Mouse (Mus musculus) bone marrow macrophage, adult 2 months (primary cell): ENCODE data around the gene Zcchc12. TPM values are rescaled to one million over a fixed set of nuclear protein-coding genes. Genes with fewer than 3 reads are reported as not detected.

Experiments used
- H3K27ac ChIP-seq: 2 replicates; pipeline ENCODE4 v1.5.1; 2012; ENCODE audit warnings: low read depth, low read length; ENCODE audit not compliant: insufficient read depth
- H3K4me1 ChIP-seq: 2 replicates; pipeline ENCODE4 v1.6.1; 2012; ENCODE audit warnings: low read length; ENCODE audit not compliant: control insufficient read depth, insufficient read depth
- H3K4me3 ChIP-seq: 2 replicates; pipeline ENCODE4 v1.5.1; 2012; ENCODE audit warnings: mild to moderate bottlenecking, low read length, moderate library complexity; ENCODE audit not compliant: insufficient read depth
- CTCF ChIP-seq: IDR thresholded peaks from 2 replicates; pipeline ENCODE4 v1.5.1; 2012; ENCODE audit warnings: low read depth, mild to moderate bottlenecking, low read length, moderate library complexity
- POLR2A ChIP-seq: IDR thresholded peaks from 2 replicates; pipeline ENCODE4 v1.6.1; 2012; ENCODE audit warnings: mild to moderate bottlenecking, low read depth, low read length, borderline replicate concordance
- polyA plus RNA-seq: library from polyadenylated mRNA; stranded (reverse); fragments of >200 nt; gene quantifications from 2 replicates; pipeline ENCODE4 v1.2.4, GENCODE M21; 2012; ENCODE audit not compliant: missing spikeins, insufficient read depth, insufficient read length

Zcchc12 gene
- polyA plus RNA-seq = not detected in 2 replicates

DNA sequence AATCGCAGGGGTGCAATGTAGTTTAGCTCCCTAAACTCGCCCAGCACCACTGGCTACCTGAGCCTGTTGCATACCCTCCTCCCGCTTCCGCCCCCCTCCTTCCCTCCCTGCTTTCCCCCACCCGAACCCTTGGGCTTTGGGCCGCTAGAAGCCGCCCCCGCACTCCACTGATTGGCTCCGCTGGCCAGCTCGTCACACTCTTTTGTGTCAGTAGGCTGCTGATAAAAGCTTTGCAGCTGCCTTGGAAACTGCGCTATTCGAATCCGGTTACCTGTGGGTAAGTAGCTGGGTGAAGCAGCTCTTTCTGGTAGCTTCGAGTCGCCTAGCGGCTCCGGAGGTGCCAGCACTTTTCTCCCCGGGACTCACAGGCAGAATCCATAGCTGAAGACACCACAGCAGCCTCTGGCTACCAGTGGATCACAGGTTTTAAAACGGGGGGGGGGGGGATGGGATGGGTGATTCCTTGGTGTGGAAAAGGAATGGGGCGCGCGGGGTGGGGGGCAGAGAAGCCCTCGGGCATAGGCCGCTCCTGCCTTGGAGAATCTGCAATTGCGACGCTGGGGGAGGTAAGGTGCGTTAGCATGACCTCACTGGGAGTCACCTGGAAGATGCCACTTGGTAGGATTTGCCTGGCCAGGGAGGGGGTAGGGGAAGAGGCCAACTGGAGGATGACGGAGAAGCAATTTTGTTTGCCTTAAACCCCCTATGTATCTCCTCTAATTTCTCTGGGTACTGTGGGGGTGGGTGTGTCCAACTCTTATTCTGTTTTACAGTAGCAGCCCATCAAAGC, at the start of gene Zcchc12:
TSS of gene Zcchc12 (plus strand) at position 169 of the 790 bp plus-strand sequence.
- no peaks in the 10 kb centered on the region for H3K4me1 ChIP-seq
- H3K4me3 ChIP-seq = no peak within 1 kb of the TSS
- no peak for TF ChIP-seq CTCF
- TF ChIP-seq POLR2A = no peak
- no peak within 1 kb of the TSS for H3K27ac ChIP-seq

DNA sequence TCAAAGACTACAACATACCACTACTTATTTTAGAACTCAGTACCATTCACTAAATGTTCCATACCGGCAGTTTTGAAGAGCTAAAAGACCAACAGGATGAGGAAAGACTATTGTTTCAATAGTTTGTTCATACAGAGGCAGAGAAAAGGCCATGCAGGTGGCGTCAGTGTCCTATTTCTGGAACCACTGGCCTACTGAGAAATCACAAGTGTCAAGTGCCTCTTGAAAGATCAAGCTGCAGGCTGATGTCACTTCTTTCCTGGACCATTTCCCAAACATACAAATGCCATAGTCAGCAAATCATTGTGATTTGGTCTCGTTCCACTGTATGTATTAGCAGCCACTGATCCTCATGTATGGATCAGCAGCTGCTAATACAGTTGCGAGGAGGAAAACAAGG, 49.0 kb upstream of the Zcchc12 start:
- TF ChIP-seq POLR2A (no peak), CTCF (no peak)
- Histone ChIP-seq H3K4me1 (peaks cover 2% of the 10 kb centered on the region; the same call in 1 of the 2 replicates), H3K27ac (no peak overlapping the region), H3K4me3 (no peak overlapping the region)

DNA sequence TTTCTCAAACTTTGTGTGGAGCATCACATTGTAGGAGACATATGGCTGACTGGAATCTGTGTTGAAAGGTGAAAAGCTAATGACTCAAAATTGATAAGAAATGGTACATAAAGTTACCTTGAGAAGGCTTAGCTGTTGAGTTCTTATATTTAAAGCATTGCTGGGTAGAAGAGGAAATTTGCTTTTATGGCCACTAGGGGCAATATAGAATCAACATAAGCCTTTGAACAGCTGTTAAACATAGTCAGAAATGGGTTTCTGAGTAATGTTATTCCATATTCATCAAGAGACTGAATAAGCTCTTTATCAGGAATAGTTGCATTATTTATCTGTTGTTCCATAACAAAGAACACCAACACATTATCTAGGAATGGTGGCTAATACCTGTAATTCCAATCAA, 45.6 kb upstream of the Zcchc12 start:
- H3K27ac ChIP-seq = no peak overlapping the region
- no peak overlapping the region for H3K4me3 ChIP-seq
- TF ChIP-seq POLR2A (no peak), CTCF (no peak)
- H3K4me1 ChIP-seq = peaks cover 2% of the 10 kb centered on the region; the same call in 1 of the 2 replicates

DNA sequence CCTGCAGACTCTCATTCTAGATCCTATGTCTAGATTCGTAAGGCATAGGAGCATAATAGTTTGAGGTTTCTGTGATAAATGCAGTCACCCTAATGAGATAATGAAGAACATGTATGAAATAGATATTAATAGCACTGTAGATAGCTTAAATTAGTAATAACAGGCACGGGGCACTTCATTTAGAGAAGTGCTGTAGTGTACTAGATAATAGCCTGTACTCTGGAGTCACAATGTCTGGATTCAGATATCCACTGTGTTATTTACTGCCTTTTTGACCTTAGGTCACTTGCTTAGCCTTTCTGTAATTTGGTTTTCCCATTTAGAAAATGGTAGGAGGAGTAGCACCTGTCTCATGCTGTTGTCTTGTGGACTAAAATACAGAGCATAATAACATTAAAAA, 39.0 kb upstream of the Zcchc12 start:
- no peak for TF ChIP-seq POLR2A
- TF ChIP-seq CTCF = no peak
- H3K4me1 ChIP-seq = no peaks in the 10 kb centered on the region
- H3K27ac ChIP-seq = no peak overlapping the region
- H3K4me3 ChIP-seq = no peak overlapping the region

- no peak overlapping the region for H3K4me3 ChIP-seq
- no peak for TF ChIP-seq POLR2A
- no peak for TF ChIP-seq CTCF
- H3K4me1 ChIP-seq = no peaks in the 10 kb centered on the region
- H3K27ac ChIP-seq = no peak overlapping the region
Measured at GRCm38 (mm10) chrX:36161567-36161966, 34.1 kb upstream of the Zcchc12 start.

- Histone ChIP-seq H3K4me1 (no peaks in the 10 kb centered on the region), H3K4me3 (no peak overlapping the region), H3K27ac (no peak overlapping the region)
- no peak for TF ChIP-seq POLR2A
- 0 out of 2 replicates have a peak, but pooled peaks have one; percentile 24 for TF ChIP-seq CTCF
Measured at GRCm38 (mm10) chrX:36183625-36184024, 12.1 kb upstream of the Zcchc12 start.

GRCm38 (mm10) chrX:36186036-36186435, 9.7 kb upstream of the Zcchc12 start:
- Histone ChIP-seq H3K4me1 (no peaks in the 10 kb centered on the region), H3K4me3 (no peak overlapping the region), H3K27ac (no peak overlapping the region)
- TF ChIP-seq CTCF (no peak), POLR2A (no peak)

- H3K4me3 ChIP-seq = no peak overlapping the region
- TF ChIP-seq POLR2A (no peak), CTCF (no peak)
- H3K4me1 ChIP-seq = no peaks in the 10 kb centered on the region
- no peak overlapping the region for H3K27ac ChIP-seq
Measured at GRCm38 (mm10) chrX:36186443-36186842, 9.3 kb upstream of the Zcchc12 start.

DNA sequence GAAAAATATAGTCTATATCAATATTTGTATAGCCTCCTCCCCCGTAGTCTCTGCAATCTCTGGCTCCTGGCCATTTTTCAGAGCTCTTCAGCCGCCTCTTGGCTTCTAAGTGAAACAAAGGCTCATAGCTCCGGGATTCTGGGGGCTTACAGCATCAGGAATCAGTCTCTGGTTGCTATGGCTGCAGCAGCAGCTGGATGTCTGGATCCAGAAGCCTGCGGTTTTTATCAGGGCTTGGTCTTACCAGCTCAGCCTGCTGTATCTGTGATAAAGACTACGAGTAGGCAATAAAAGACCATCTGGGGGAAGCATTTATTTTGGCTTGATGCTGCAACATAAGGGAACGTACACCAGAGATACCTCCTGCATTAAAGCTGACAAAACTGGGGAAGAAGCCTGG, 1.8 kb upstream of the Zcchc12 start:
- TF ChIP-seq CTCF = no peak
- TF ChIP-seq POLR2A = no peak
- Histone ChIP-seq H3K4me3 (no peak overlapping the region), H3K4me1 (no peaks in the 10 kb centered on the region), H3K27ac (no peak overlapping the region)

DNA sequence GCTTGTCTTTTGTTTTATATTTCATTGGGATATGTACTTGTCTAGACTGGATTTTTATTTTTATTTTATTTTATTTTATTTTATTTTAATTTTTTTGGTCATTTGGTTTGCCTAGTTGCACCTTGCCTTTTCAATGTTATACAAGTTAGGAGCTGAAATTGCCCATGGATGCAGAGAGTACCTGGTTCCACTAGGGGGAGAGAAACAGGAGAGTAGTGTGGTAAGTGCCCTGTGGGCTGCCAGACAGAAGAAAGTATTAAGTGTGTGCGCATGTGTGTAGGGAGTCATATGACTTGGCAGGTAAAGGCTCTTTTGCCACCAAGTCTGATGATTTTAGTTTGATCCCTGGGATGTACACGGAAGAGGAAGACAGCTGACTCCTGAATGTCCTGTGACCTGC, 13.8 kb downstream of the Zcchc12 start:
- TF ChIP-seq POLR2A = no peak
- TF ChIP-seq CTCF = no peak
- no peak overlapping the region for H3K27ac ChIP-seq
- no peak overlapping the region for H3K4me3 ChIP-seq
- H3K4me1 ChIP-seq = no peaks in the 10 kb centered on the region
